Mouse (Mus musculus): ENCODE measurements at regions not wholly inside any gene's neighbourhood (a gene's known extent, or its start where the extent isn't known, plus 50 kb on each side); places are given as distances from the start of the nearest gene placed in this dataset.
"Not testable (repeated sequence)": the region's sequence is repeated elsewhere in the genome, so short reads cannot be mapped to it uniquely, and the experiment has no call there.

- DNase-seq: no peak
Observed at GRCm38 (mm10) chr9:115799330-115799729, 109.9 kb upstream of the Gadl1 start.

DNA sequence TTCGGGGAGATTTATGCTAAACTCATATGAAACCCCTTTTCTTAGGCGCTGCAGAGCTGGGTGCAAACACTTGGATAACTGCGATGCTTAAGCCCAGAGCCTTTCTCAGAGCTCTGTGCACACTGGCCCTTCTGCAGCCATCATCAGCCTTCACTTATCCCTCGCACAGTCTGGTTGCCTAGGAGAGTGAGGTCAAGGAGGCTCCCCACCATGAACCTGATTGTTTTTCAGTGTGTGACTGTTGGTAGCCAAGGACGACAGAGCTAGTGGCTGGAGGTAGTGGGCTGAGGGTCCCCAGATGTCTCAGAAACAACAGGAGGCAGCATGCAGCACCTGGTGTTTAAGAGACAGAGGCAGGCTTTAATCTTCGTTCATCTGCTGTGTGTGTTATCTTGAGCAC, 108.6 kb upstream of the Gadl1 start:
- no peak for DNase-seq

DNA sequence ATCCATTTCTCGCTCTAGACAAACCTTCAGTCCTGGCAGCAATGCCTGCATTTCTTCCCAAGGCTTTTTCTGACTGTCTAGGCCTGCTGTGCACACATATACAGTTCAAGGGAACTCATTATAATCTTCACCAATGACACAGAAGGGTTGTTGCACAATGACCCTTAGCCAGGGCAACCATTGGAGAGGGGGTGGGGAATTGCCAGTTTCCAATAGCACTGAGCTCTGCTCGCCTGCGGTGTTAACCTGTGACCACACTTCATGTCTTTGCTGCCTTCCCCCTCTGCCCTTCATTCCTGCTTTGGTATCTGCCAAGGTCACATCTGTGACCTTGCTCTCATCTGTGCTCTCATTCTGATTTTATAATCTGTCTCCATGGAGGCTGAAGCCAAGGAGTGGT, 106.2 kb upstream of the Gadl1 start:
- DNase-seq: no peak

DNA sequence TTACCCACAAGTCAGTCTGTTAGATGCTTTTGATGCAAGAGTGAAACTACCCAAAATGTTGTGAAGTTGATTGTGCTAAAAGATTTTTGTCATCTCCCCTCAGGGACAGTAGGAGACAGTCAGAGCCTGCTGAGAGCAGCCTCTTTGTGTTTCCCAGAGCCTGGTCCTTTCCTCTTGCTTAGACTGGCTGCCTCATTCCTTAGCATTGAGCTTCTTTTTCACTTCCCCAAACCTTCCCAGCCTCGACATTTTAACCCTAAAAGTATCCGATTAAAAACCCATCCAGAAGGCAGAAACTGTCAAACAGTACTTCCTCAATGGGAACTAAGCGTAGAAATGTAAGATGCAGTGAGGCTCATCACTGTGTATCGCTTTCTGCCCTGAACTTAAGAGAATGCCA, 104.0 kb upstream of the Gadl1 start:
- DNase-seq: no peak

DNA sequence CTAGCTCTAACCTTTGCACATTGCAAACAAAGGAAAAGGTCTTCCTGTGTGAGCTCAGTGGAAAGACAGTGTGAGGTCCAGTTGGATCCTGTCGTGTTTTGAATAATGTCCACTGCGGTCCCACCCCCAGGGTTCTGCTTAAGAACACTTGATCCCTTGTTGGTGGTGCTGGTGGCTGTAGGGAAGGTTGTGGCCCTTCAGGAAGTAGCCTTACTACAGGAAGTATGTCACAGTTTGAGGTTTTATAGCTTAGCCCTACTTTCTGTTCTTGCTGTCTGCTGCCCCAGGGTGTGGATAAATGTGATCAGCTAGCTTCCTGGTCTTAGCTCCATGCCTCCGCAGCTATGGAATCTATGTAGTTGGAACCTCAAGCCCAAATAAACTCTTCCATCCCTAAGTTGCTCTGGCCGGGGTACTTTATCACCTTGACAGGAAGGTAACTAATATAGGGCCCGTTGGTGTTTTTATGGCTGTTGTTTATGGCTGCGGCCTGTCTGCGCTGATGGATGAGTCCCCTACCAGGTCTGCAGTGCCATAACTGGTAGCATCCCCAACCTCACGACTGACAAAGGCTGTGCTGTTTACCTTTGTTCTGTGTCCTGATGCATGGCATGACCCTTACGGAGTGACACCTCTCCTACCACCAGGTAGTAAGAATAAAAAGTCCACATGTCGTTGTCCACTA, 103.1 kb upstream of the Gadl1 start:
- no peak for DNase-seq

DNA sequence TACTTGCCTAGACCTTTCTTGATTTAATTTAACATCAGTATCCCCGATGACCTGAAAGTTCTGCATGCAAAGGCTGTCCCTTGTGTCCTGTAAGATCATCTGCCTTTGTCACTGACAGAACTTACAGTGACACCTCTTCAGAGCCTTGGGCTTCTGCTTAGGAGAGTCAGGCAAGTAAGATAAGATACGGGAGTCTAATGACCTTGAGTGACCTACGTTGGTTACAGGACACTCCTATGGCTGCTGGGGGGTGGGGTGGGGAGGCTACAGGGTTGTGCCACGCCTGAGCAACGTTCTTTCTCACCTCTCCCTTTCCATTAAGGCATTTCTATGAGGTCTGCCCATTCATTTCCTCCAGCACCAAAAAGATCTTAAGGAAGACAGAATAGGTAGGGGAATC, 69.1 kb upstream of the Gadl1 start:
- DNase-seq: no peak

GRCm38 (mm10) chr9:115840791-115841190, 68.5 kb upstream of the Gadl1 start:
- no peak for DNase-seq

DNA sequence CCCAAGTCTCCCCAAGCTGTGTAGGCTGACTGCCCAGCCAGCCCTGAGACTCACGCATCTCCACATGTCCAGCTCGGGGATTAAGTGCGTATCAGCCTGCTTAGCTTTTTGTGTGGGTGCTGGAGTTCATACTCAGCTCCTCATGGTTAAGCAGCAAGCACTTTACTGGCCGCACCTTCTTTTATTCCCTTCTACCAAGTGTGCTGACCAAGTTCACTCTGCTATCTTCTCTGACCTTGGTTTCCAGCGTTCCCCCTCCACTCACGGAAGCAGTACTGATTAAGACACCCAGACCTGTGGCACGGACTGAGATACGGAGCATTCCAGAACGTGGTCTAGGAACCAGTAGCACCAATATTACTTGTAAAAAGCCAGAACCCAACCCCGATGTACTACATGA, 67.6 kb upstream of the Gadl1 start:
- DNase-seq: no peak

GRCm38 (mm10) chr9:115844340-115844739, 64.9 kb upstream of the Gadl1 start:
- no peak for DNase-seq

- no peak for DNase-seq
Observed at GRCm38 (mm10) chr9:115845091-115845490, 64.2 kb upstream of the Gadl1 start.

DNA sequence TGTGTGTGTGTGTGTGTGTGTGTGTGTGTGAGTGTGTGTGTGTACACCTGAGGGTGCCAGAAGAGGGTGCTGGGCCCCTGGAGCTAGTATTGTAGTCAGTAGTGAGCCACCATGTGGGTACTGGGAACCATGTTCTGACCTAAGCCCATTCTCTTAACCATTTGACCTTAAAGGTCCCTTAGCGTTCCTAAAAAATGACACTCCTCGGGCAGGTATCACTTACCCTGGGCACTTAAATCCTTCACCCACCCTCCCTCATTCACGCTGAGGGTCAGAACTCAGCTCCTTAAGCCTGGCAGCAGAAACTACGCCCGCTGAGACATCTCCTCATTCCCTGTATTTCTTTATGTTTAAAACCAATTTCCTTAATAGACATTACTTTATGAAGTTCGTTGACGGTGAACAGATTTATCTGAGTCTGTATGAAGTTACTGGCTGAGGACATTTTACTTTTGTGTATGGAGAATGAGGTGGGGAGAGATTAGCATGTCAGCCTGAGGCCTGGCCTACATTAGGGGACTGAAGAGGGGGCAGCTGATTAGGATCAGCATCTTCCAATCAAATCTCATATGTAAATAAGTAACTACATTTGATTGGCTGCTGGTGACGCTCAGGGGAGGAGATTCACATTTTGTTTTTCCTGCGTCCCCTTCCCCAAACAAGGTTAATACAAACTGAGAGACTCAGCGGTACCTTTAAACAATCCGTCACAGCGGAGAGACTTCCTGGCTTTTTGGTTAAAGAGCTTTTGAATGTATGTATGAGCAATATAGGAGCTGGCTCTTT, 61.8 kb upstream of the Gadl1 start:
- DNase-seq: no peak

GRCm38 (mm10) chr9:115853210-115853842, 55.9 kb upstream of the Gadl1 start:
- not testable (repeated sequence) for DNase-seq

GRCm38 (mm10) chr9:115857301-115857700, 52.0 kb upstream of the Gadl1 start:
- DNase-seq: no peak

DNA sequence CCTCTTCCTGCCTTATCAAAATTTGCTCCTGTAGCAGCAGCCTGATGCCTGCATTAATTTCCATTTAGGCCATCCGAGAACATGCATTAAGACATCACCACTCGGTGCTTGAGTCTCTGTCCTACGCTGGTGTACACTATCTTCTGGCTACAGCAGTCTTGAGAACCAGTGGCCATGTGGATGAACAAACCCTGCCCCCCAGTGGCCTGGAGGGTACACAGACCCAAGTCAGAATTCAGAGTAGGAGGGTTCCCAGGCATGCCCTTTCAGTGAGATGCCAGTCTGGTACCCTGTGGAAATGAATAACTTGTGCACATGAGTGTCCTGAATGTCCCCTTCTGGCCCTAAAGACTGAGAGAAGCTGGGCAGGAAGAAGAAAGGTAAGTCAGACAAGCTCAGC, 50.4 kb upstream of the Gadl1 start:
- DNase-seq: no peak

Small RNA genes in the stretch of these regions (microRNA-seq; reads per million reads assigned to microRNA genes)
- gene Gm22243 (ENCODE audit: borderline replicate concordance in 2 of 2) (0 reads per million in 2 experiments), gene Gm25510 (ENCODE audit: borderline replicate concordance in 2 of 2) (0 reads per million in 2 experiments), gene Gm26303 (ENCODE audit: borderline replicate concordance in 2 of 2) (0 reads per million in 2 experiments), gene Mir467h (ENCODE audit: borderline replicate concordance in 2 of 2) (0 reads per million in 2 experiments)

Measured in gastrocnemius, postnatal 25 days (tissue).